Mouse (Mus musculus): Measurements from ENCODE around the gene Col6a6.

DNA sequence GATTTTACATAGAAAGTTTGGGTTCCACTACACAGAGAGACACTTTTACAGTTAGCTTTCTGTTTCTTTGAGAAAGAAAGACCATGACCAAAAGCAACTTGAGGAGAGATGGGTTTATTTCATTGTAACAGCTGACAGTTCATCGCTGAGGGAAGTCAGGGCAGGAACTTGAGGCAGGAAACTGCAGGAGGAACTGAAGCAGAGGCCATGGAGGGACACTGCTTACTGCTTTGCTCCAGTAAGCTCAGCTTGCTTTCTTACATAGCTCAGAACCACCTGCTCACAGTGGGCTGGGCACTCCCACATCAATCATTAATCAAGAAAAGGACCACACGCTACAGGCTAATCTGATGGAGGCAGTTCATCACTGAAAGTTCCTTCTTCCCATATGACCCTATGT, 171.8 kb downstream of the Col6a6 start:
- TF ChIP-seq MAFK (IDR thresholded peaks at IDR 0.05; ENCODE audit: insufficient read depth, low read depth, low read length), result no peak
- no peak for TF ChIP-seq CHD2 (IDR thresholded peaks at IDR 0.05; ENCODE audit: low read depth, low read length)
- TF ChIP-seq ZC3H11A (IDR thresholded peaks at IDR 0.05; ENCODE audit: borderline replicate concordance, low read depth, low read length), result no peak
- no peak for TF ChIP-seq HCFC1 (IDR thresholded peaks at IDR 0.05; ENCODE audit: borderline replicate concordance, insufficient read depth, low read length)
- TF ChIP-seq ZNF384 (IDR thresholded peaks at IDR 0.05; ENCODE audit: low read depth, low read length), result no peak
